Mouse (Mus musculus): ENCODE measurements around the gene Pcdh19. TPM values are rescaled to one million over a fixed set of nuclear protein-coding genes. Genes with fewer than 3 reads are reported as not detected.
"Not testable (repeated sequence)": the region's sequence is repeated elsewhere in the genome, so short reads cannot be mapped to it uniquely, and the experiment has no call there.

The Pcdh19 gene
- 2.5 and 4.7 TPM in 2 replicates for polyA plus RNA-seq (2015; fragmentation: Nextera tagmentation; extraction: Ambion mirVana)

GRCm38 (mm10) chrX:133688840-133689239 lies at the start of gene Pcdh19:
TSS of gene Pcdh19 (minus strand) at chrX:133688987.
- ATAC-seq (ENCODE audit: low FRiP score, low TSS enrichment): peak; percentile 94

GRCm38 (mm10) chrX:133735871-133736270 lies 47.1 kb upstream of the Pcdh19 start:
- 74% methylated on average over 2 of the region's 2 CpGs for WGBS
- Histone ChIP-seq H3K36me3 (ENCODE audit: insufficient read depth, low read length) (no peaks in the 10 kb centered on the region), H3K9me3 (ENCODE audit: low read length) (no peaks in the 10 kb centered on the region), H3K9ac (replicated peaks; ENCODE audit: low read length) (no peak overlapping the region), H3K4me1 (ENCODE audit: insufficient read depth, low read length) (no peaks in the 10 kb centered on the region), H3K27me3 (ENCODE audit: insufficient read depth, low read length) (0 out of 2 replicates have a peak, but pooled peaks cover 3% of the 10 kb centered on the region), H3K4me2 (replicated peaks; ENCODE audit: low read depth, low read length) (no peak overlapping the region), H3K4me3 (ENCODE audit: low read length) (no peak overlapping the region), H3K27ac (ENCODE audit: low read length) (no peak overlapping the region)
- no peak for ATAC-seq (ENCODE audit: low FRiP score, low TSS enrichment)

More at GRCm38 (mm10) chrX:133688840-133689239, at the start of gene Pcdh19:
- peak within 1 kb of the TSS; percentile 61 for H3K4me3 ChIP-seq (ENCODE audit: low read length)
- H3K36me3 ChIP-seq (ENCODE audit: insufficient read depth, low read length): no peaks in the 10 kb centered on the region
- H3K4me2 ChIP-seq (replicated peaks; ENCODE audit: low read depth, low read length): peak within 1 kb of the TSS; percentile 77
- H3K27ac ChIP-seq (ENCODE audit: low read length): 0 out of 2 replicates have a peak within 1 kb of the TSS, but pooled peaks have one; percentile 56
- 12% methylated on average over 24 of the region's 26 CpGs for WGBS
- H3K4me1 ChIP-seq (ENCODE audit: insufficient read depth, low read length): peaks cover 5% of the 10 kb centered on the region; the same call in 1 of the 2 replicates
- peaks cover 23% of the 10 kb centered on the region for H3K27me3 ChIP-seq (ENCODE audit: insufficient read depth, low read length)
- no peaks in the 10 kb centered on the region for H3K9me3 ChIP-seq (ENCODE audit: low read length)
- H3K9ac ChIP-seq (replicated peaks; ENCODE audit: low read length): peak within 1 kb of the TSS; percentile 64

- Histone ChIP-seq H3K27me3 (ENCODE audit: insufficient read depth, low read length) (0 out of 2 replicates have a peak, but pooled peaks cover 3% of the 10 kb centered on the region), H3K9me3 (ENCODE audit: low read length) (no peaks in the 10 kb centered on the region), H3K27ac (ENCODE audit: low read length) (no peak overlapping the region), H3K4me1 (ENCODE audit: insufficient read depth, low read length) (no peaks in the 10 kb centered on the region), H3K9ac (replicated peaks; ENCODE audit: low read length) (no peak overlapping the region), H3K4me3 (ENCODE audit: low read length) (no peak overlapping the region), H3K4me2 (replicated peaks; ENCODE audit: low read depth, low read length) (no peak overlapping the region), H3K36me3 (ENCODE audit: insufficient read depth, low read length) (no peaks in the 10 kb centered on the region)
- 56% methylated on average over 6 of the region's 6 CpGs for WGBS
- no peak for ATAC-seq (ENCODE audit: low FRiP score, low TSS enrichment)
Measured at GRCm38 (mm10) chrX:133734984-133735383, 46.2 kb upstream of the Pcdh19 start.

DNA sequence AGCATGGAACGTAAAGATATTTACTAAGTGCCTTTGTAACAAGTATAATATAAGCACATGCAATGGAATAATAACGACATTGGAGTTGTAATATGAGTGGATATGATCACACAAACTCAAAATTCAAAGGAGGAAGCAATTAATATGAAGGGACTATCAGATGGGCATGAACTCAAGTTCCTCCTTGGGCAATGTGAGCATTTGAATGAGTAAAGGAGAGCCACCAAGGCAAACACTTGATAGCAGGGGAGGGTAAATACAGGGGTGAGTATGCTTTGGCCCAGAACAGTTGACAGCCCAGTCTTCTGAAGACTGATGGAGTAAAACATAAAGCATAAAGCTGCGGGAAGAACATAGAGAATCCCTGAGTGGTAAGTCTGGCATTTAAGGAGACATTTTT lies 32.7 kb upstream of the Pcdh19 start:
- H3K9me3 ChIP-seq (ENCODE audit: low read length): no peaks in the 10 kb centered on the region
- no peak overlapping the region for H3K4me2 ChIP-seq (replicated peaks; ENCODE audit: low read depth, low read length)
- H3K9ac ChIP-seq (replicated peaks; ENCODE audit: low read length): no peak overlapping the region
- H3K4me3 ChIP-seq (ENCODE audit: low read length): no peak overlapping the region
- WGBS: 84% methylated on average over 3 of the region's 3 CpGs
- H3K27me3 ChIP-seq (ENCODE audit: insufficient read depth, low read length): no peaks in the 10 kb centered on the region
- ATAC-seq (ENCODE audit: low FRiP score, low TSS enrichment): no peak
- no peak overlapping the region for H3K27ac ChIP-seq (ENCODE audit: low read length)
- H3K4me1 ChIP-seq (ENCODE audit: insufficient read depth, low read length): no peaks in the 10 kb centered on the region
- H3K36me3 ChIP-seq (ENCODE audit: insufficient read depth, low read length): no peaks in the 10 kb centered on the region

DNA sequence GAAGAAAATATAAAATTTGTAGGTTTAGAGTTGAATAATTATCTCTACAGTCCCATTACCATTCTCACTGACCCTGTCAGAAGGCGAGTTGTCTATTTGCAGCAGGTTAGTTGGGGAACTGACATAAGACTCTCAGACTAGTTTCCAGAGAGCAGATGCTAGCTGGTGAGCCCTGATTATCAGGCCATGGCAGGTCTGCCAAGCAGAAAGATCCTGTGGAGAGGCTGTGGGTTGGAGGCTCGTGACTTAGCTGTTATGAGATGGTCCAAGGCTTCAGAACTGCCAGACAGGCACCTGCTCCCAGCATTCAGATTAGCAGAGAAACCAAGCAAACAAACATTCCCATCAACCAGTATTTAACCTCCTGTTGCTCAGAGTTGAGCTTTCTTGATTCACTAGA lies 21.8 kb upstream of the Pcdh19 start:
- Histone ChIP-seq H3K27me3 (ENCODE audit: insufficient read depth, low read length) (no peaks in the 10 kb centered on the region; the same call in 1 of the 2 replicates), H3K9me3 (ENCODE audit: low read length) (no peaks in the 10 kb centered on the region), H3K4me2 (replicated peaks; ENCODE audit: low read depth, low read length) (no peak overlapping the region), H3K4me1 (ENCODE audit: insufficient read depth, low read length) (no peaks in the 10 kb centered on the region), H3K27ac (ENCODE audit: low read length) (no peak overlapping the region), H3K36me3 (ENCODE audit: insufficient read depth, low read length) (no peaks in the 10 kb centered on the region), H3K4me3 (ENCODE audit: low read length) (no peak overlapping the region), H3K9ac (replicated peaks; ENCODE audit: low read length) (no peak overlapping the region)
- no peak for ATAC-seq (ENCODE audit: low FRiP score, low TSS enrichment)
- 54% methylated on average over 2 of the region's 2 CpGs for WGBS

DNA sequence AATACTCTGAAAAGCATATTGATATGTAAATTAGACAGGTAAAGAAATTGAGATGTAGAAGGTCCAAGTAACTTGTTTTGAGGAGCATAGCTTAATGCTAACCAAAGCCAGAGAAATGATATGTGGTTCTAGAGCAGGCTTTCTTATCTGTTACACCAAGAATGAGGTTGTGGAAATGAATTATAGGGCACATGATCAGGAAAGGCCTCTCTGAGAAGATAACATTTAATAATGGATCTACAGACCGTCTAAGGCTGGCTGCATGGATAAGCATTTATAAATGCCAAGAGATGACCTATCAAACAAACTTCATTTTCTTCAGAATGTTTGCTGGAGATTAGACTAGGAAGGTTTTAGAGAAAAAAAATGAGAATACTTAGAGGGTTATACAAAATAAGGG lies 14.1 kb upstream of the Pcdh19 start:
- H3K36me3 ChIP-seq (ENCODE audit: insufficient read depth, low read length): no peaks in the 10 kb centered on the region
- H3K9ac ChIP-seq (replicated peaks; ENCODE audit: low read length): no peak overlapping the region
- H3K4me1 ChIP-seq (ENCODE audit: insufficient read depth, low read length): no peaks in the 10 kb centered on the region
- no peaks in the 10 kb centered on the region for H3K9me3 ChIP-seq (ENCODE audit: low read length)
- no peak overlapping the region for H3K4me2 ChIP-seq (replicated peaks; ENCODE audit: low read depth, low read length)
- H3K27ac ChIP-seq (ENCODE audit: low read length): no peak overlapping the region
- H3K27me3 ChIP-seq (ENCODE audit: insufficient read depth, low read length): no peaks in the 10 kb centered on the region
- no peak for ATAC-seq (ENCODE audit: low FRiP score, low TSS enrichment)
- no peak overlapping the region for H3K4me3 ChIP-seq (ENCODE audit: low read length)
- 90% methylated on average over 1 of the region's 1 CpGs for WGBS

DNA sequence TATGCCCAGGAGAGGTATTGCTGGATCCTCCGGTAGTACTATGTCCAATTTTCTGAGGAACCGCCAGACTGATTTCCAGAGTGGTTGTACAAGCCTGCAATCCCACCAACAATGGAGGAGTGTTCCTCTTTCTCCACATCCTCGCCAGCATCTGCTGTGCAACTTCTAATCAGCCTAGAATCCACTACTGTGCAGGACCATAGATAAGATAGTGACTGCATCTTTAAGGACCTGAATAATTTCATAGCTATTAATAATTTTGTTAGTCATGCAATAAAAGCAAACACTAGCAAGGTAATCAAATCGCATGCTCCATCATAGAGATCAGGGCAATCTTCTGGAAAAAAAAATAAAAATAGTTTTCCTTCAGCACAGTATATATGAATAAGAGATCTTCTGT lies 9.1 kb upstream of the Pcdh19 start:
- not testable (repeated sequence) for H3K27me3 ChIP-seq (ENCODE audit: insufficient read depth, low read length); H3K36me3 ChIP-seq (ENCODE audit: insufficient read depth, low read length); H3K9me3 ChIP-seq (ENCODE audit: low read length); H3K4me2 ChIP-seq (replicated peaks; ENCODE audit: low read depth, low read length); H3K4me1 ChIP-seq (ENCODE audit: insufficient read depth, low read length); ATAC-seq (ENCODE audit: low FRiP score, low TSS enrichment); H3K27ac ChIP-seq (ENCODE audit: low read length); H3K4me3 ChIP-seq (ENCODE audit: low read length); H3K9ac ChIP-seq (replicated peaks; ENCODE audit: low read length)
- WGBS: 78% methylated on average over 2 of the region's 4 CpGs

- H3K4me2 ChIP-seq (replicated peaks; ENCODE audit: low read depth, low read length): no peak overlapping the region
- no peaks in the 10 kb centered on the region for H3K9me3 ChIP-seq (ENCODE audit: low read length)
- 42% methylated on average over 4 of the region's 4 CpGs for WGBS
- H3K9ac ChIP-seq (replicated peaks; ENCODE audit: low read length): no peak overlapping the region
- ATAC-seq (ENCODE audit: low FRiP score, low TSS enrichment): no peak
- no peaks in the 10 kb centered on the region for H3K36me3 ChIP-seq (ENCODE audit: insufficient read depth, low read length)
- H3K27me3 ChIP-seq (ENCODE audit: insufficient read depth, low read length): no peaks in the 10 kb centered on the region
- no peak overlapping the region for H3K4me3 ChIP-seq (ENCODE audit: low read length)
- no peak overlapping the region for H3K27ac ChIP-seq (ENCODE audit: low read length)
- H3K4me1 ChIP-seq (ENCODE audit: insufficient read depth, low read length): no peaks in the 10 kb centered on the region
Measured at GRCm38 (mm10) chrX:133696461-133696860, 7.7 kb upstream of the Pcdh19 start.

DNA sequence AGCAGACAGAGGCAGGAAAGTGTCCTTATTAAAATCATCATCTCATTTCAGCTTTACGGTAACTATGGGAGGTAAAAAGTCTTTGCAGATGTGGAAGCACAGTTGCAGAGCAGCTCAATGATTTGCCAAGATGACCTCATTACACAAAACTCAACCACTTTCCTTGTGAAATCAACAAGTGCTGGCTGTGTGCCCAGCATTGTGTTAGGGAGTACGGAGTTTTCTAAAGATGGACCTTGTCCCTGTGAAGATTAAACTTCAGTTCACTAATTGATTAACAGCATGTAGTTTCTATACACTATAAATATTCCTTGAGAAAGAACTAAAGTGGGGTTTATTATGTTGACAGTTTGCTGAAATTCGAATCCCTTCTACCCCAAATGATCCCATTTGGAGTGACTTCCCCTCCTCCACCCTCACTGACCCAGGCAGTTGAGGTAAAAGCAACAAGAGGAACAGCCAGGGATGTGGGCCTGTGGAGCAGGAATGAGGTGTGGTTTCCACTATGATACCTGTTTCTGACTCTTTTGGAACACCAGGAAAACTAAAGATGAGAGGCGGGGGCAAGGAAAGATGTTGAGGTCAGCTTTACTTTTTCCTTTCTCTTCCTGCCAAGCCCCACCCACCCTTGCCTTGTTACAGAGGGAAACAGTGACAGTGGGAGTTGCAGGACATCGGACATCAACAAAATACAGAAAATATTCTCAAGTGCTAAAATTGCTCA lies 4.4 kb upstream of the Pcdh19 start:
- Histone ChIP-seq H3K27ac (ENCODE audit: low read length) (no peak overlapping the region), H3K36me3 (ENCODE audit: insufficient read depth, low read length) (no peaks in the 10 kb centered on the region), H3K27me3 (ENCODE audit: insufficient read depth, low read length) (peaks cover 7% of the 10 kb centered on the region; the same call in 1 of the 2 replicates), H3K9me3 (ENCODE audit: low read length) (no peaks in the 10 kb centered on the region), H3K4me1 (ENCODE audit: insufficient read depth, low read length) (peaks cover 2% of the 10 kb centered on the region; the same call in 1 of the 2 replicates), H3K9ac (replicated peaks; ENCODE audit: low read length) (no peak overlapping the region), H3K4me2 (replicated peaks; ENCODE audit: low read depth, low read length) (no peak overlapping the region), H3K4me3 (ENCODE audit: low read length) (no peak overlapping the region)
- WGBS: 57% methylated on average over 5 of the region's 5 CpGs
- ATAC-seq (ENCODE audit: low FRiP score, low TSS enrichment): no peak

DNA sequence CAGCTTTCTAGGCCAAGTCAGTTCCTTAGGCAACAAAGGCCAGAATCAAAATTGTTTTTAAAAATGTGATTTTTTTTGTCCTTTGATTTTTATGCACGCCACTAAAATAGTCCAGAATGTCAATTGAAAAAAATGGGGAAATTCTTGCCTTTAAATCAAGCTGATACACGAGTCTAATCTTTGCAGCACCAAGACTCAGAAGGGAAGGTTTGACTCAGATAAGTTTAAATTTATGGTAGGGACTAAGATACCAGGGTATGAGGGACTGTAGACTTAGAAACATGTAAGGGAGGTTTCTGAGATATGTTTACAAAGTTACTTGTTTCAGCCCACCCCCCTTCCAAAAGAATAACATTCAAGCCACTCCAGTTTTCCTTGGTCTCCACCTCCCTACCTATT lies 3.6 kb upstream of the Pcdh19 start:
- H3K4me2 ChIP-seq (replicated peaks; ENCODE audit: low read depth, low read length): no peak overlapping the region
- WGBS: 38% methylated on average over 2 of the region's 2 CpGs
- no peak overlapping the region for H3K4me3 ChIP-seq (ENCODE audit: low read length)
- no peak overlapping the region for H3K9ac ChIP-seq (replicated peaks; ENCODE audit: low read length)
- no peak overlapping the region for H3K27ac ChIP-seq (ENCODE audit: low read length)
- peaks cover 7% of the 10 kb centered on the region; the same call in 1 of the 2 replicates for H3K27me3 ChIP-seq (ENCODE audit: insufficient read depth, low read length)
- H3K4me1 ChIP-seq (ENCODE audit: insufficient read depth, low read length): peaks cover 2% of the 10 kb centered on the region; the same call in 1 of the 2 replicates
- no peak for ATAC-seq (ENCODE audit: low FRiP score, low TSS enrichment)
- no peaks in the 10 kb centered on the region for H3K36me3 ChIP-seq (ENCODE audit: insufficient read depth, low read length)
- no peaks in the 10 kb centered on the region for H3K9me3 ChIP-seq (ENCODE audit: low read length)
